Mouse (Mus musculus): ENCODE results near the gene Acot2.
A peak's percentile ranks its signal among the peaks of the same experiment; 100 is the strongest.
"Not testable (repeated sequence)": the region's sequence is repeated elsewhere in the genome, so short reads cannot be mapped to it uniquely, and the experiment has no call there.

Acot2 gene

GRCm38 (mm10) chr12:83998341-83999107 is 10.9 kb downstream of the Acot2 start:
- no peak for DNase-seq

DNA sequence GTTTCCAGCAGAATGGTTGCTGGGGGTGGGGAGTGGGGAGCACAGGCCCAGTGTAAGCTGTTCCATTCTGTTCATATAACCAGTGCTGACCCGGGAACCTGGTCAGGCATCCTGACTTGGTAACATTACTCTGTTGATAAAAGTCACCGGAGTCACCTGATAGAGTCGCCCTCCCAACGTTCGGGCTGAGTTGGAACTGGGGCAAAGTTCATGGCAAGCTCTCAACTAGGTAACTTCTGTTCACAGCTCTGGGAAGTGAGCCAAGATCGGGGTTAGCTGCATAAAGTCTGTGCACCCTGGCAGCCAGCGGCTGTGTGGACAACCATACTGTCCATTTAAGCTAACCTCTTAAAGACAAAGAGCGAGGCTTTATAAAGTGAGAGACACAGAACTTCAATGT is 11.6 kb downstream of the Acot2 start:
- peak; percentile 96 for DNase-seq

DNA sequence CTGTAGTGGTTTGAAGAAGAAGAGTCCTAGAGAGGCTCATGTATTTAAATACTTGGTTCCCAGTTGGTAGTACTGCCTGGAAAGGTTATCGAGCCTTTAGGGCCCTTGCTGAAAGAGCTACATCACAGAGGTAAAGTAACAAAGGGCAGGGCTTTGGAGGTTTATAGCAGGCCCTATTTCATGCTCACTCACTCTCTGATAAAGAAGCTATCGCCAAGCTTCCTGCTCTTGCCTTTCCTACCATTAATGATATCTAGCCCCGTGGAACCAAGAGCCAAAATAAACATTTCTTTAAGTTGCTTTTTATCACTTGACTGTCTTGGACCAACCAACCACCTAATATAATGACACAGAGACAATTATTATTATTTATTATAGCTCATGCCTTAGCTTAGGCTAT is 12.8 kb downstream of the Acot2 start:
- DNase-seq: no peak

DNA sequence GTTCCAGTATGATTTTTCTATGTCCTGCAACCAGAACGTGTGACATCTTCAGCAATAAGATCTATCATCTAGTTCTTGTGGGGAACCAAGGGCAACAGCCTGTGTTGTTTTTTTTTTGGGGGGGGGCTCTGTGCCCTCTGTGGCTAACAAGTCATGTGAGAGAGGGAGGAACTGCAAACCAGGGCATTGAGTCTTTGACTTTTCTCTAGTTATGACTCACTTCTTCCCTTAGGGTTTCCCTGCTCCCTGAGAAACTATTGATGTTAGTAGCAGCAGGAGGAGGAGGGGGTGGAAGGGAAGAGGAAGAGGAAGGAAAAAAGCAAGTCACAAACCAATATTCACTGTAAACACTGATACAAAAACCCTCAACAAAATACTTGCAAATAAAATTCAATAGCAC is 16.2 kb downstream of the Acot2 start:
- DNase-seq: no peak

- DNase-seq: peak; percentile 57
These were observed 20.6 kb downstream of the Acot2 start for GRCm38 (mm10) chr12:84008251-84008650.

DNA sequence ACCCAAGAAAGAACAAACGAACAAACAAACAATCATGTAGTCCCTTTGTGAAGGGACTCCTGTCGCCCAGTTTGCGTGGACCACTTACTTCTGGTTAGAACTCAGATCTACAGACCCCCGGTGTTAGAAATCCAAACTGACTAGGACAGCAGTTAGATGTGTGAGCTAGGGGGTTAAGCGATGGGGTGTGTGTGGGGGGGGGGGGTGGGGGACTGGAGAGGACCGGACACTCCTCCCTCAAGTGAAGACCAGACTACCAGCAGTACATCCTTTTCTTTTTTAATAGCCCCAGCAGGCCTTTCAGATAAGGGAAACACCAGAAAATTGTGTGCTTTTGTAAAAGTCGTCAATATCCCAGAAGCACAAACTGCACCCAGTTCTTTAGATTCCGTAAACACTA is 21.1 kb downstream of the Acot2 start:
- DNase-seq: no peak

DNA sequence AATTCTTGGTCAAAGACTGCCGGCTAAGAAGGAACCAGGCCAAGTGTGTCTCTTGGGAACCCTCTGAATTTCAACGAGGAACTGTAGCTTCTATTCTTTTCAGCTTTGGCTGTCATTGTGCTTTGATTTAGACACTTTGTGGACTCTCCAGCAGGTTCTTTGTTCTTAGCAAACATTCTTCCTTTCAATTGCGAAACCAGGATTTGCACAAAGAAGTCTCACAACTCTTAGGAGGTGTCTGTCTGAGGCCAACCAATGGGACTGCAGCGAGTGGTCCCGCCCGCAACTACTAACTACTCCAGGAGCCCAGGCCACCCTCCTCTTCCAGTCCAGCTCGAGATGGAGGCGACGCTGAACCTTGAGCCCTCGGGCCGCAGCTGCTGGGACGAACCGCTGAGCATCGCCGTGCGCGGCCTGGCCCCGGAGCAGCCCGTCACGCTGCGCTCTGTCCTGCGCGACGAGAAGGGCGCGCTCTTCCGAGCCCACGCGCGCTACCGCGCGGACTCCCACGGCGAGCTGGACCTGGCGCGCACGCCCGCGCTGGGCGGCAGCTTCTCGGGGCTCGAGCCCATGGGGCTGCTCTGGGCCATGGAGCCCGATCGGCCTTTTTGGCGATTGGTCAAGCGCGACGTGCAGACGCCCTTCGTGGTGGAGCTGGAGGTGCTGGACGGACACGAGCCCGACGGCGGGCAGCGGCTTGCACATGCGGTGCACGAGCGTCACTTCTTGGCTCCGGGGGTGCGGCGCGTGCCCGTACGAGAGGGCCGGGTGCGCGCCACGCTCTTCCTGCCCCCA is 21.7 kb downstream of the Acot2 start, which contains the start of gene Acot1:
TSS of gene Acot1 (plus strand) at position 320 of the 795 bp plus-strand sequence.
- DNase-seq: peak; percentile 87

GRCm38 (mm10) chr12:84010201-84010600 is 22.5 kb downstream of the Acot2 start:
- DNase-seq: no peak

DNA sequence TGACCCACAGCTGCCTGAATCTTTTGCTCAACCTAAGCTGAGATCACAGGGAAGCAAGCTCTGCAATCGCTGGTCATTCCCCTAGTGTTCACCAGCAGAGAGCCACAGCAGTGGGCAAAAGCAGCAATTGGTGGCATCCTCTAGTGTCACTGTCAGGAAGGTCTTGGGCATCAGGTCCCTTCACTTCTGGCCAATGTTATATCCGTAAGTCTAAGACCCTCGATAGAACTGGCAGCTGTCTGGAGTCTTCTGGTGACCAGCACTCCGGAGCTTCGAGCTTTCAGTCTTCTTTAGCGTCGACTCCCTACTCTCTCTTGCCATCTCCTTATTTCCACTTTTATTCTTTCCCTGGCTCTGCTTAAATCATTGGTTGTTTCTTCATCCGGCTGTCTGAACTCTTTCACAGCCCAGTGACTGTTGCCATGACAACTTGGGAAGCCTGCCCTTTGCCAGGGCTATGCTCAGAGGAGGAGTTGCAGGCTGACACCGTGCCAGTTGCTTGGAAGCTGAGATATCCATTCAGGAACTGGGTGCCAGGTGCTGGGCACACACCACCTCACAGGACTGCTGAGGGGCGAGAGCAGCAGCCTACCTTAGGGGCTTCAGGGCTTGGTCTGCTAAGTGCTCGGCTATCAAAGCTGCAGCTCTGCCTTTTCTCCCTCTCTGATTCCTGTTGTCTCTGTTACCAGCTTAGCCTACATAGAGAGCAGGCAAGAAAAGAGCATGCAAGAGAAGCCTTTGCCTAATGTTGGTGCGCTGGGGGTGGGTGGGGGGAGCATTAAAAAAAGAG is 23.8 kb downstream of the Acot2 start:
- peak; percentile 98 for DNase-seq

- DNase-seq: no peak
These were observed 25.5 kb downstream of the Acot2 start for GRCm38 (mm10) chr12:84013130-84013529.

DNA sequence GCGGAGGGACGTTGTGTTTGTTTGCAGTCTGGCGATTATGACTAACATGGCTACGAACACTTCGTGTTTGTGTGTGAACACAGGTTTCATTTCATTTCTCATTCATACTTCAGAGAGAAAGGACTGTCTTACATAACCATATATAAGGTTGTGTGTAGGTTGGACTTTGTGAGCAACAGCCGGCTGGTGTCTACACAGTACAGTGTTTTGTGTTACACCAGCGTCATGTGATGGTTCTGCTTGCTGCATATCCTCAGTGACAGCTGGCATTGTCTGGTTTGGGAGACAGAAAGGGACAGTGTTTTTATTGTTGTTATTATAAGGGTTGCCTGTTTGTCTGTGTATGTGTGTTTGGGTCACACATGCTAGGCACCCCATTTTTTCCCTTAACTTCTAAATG is 26.0 kb downstream of the Acot2 start:
- no peak for DNase-seq

- DNase-seq: peak; percentile 97
These were observed 32.9 kb downstream of the Acot2 start for GRCm38 (mm10) chr12:84020528-84020927.

DNA sequence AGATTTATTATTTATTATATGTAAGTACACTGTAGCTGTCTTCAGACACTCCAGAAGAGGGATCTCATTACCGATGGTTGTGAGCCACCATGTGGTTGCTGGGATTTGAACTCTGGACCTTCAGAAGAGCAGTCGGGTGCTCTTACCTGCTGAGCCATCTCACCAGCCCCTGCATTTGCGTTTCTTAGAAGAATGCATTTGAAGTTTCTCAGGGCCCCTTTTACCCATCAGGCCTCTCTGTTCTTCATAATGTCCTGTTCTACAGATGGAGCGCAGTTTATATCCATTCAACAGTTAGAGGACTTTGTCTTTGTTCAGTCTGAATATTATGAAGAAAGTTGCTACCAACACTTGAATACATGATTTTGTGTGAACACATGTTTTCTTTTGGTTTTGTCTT is 34.6 kb downstream of the Acot2 start:
- DNase-seq: not testable (repeated sequence)

GRCm38 (mm10) chr12:84023052-84023745 is 35.5 kb downstream of the Acot2 start:
- DNase-seq: peak; percentile 54

GRCm38 (mm10) chr12:84025888-84026287 is 38.2 kb downstream of the Acot2 start:
- no peak for DNase-seq

DNA sequence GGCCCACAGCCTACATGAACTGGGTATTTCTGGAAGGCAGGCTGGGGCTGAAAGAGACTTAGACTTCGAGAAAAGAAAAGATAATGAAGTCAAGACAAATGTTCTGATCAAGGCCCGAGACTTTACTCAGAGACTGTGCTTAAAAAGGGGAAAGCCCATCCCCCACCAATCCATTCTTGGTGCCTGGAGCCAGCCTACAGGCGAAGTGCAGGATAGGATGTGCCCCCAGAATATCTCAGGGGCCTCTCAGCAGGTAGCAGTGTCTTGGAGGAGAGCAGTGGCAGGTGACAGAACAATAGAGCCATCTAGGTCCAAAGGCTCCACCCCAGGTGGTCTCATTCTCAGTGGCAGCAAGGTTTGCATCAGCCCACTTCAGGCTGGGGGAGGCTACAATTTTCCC is 40.7 kb downstream of the Acot2 start:
- not testable (repeated sequence) for DNase-seq

GRCm38 (mm10) chr12:84029043-84029442 is 41.4 kb downstream of the Acot2 start:
- not testable (repeated sequence) for DNase-seq

DNA sequence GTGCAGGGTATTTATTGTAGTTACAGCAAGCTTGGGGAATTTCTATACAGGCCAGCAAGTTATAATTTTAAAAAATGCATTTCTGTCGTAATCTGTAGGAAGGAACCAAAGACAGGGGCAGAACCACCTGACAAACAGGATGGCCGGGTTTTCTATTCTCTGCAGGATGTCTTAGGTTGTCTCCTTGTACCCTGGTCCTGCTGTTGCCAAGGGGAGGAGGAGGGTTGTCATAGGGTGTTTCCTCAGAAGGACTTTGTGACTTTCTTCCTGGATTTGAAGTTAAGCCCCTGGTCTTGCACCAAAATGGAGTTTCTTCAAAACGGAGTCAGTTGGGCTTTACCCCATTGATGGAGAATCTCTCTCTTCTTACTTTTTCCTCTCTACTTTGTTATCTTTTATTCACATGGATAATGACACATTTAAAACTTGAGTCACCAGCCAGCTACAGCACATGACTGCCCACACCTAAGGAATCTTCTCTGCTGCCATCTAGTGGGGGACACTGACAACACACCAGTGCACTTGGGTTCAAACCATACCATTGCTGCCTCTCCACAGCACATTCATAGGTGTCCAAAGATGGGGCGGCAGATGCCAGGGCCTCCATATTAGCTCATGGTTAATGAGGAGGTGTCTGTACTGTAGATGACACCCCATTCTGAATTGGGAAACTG is 43.1 kb downstream of the Acot2 start:
- peak; percentile 88 for DNase-seq

- peak; percentile 53 for DNase-seq
These were observed 45.2 kb downstream of the Acot2 start for GRCm38 (mm10) chr12:84032854-84033253.

- peak; percentile 60 for DNase-seq
These were observed 45.6 kb downstream of the Acot2 start for GRCm38 (mm10) chr12:84033302-84033701.

DNA sequence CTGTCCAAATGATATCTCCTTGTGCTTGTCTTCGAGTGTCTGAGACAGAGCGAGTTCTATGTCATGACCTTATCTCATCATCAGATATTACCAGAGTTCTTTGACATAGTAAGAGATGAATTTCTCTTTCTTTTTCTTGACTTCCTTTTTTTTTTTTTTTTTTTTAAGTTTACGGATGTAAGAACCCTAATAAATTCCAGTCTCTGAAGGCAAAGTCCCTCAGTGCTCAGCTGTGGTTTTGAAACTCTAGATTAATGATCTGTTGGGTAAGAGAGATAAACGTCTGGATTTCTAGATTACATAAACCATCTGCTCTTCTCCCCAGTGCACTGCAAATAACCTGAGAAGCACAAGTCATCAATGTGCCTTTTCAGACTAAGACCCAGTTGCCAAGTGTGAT is 46.4 kb downstream of the Acot2 start:
- no peak for DNase-seq

DNA sequence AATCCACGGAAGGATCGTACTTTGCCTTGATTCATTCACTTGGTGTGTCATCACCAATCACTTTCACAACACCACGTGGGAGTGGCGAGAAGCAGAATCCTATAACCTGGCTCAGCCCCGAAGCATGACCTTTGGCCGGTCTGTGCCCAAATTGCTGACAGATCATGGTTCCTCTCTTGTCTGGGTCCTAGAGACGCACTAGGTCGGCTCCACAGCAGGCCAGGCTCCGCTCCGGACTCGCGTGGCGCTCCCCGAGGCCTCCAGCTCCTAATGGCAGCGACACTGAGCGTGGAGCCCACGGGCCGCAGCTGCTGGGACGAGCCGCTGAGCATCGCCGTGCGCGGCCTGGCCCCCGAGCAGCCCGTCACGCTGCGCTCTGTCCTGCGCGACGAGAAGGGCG is 50.6 kb downstream of the Acot2 start, which contains the start of gene Acot4:
TSS of gene Acot4 (plus strand) at position 139 of the 400 bp plus-strand sequence.
- DNase-seq: peak; percentile 93
